Mouse (Mus musculus) hindbrain, embryonic 10.5 days (tissue): Measurements from ENCODE around the gene Fbln5. TPM values are rescaled to one million over a fixed set of nuclear protein-coding genes. Genes with fewer than 3 reads are reported as not detected.

Experiments
- DNase-seq: peaks from one replicate; pipeline ENCODE4 v3.0.0-alpha.2; 2017; ENCODE audit warnings: low spot score
- H3K27ac ChIP-seq: fragments of 300-500 bp; sonication (generic); 2 replicates; pipeline ENCODE4 v1.5.1; 2016; ENCODE audit warnings: mild to moderate bottlenecking, moderate library complexity
- H3K27me3 ChIP-seq: fragments of 300-500 bp; sonication (generic); 2 replicates; pipeline ENCODE4 v1.6.1; 2016; ENCODE audit warnings: mild to moderate bottlenecking; ENCODE audit not compliant: poor library complexity, insufficient read depth, severe bottlenecking
- H3K36me3 ChIP-seq: fragments of 300-500 bp; sonication (generic); 2 replicates; pipeline ENCODE4 v1.6.1; 2016; ENCODE audit warnings: mild to moderate bottlenecking, moderate library complexity
- H3K4me1 ChIP-seq: fragments of 300-500 bp; sonication (generic); replicated peaks from 2 replicates; pipeline ENCODE4 v1.6.1; 2016; ENCODE audit warnings: mild to moderate bottlenecking
- H3K4me3 ChIP-seq: fragments of 300-500 bp; sonication (generic); 2 replicates; pipeline ENCODE4 v1.5.1; 2016; ENCODE audit warnings: mild to moderate bottlenecking, moderate library complexity
- H3K9me3 ChIP-seq: fragments of 300-500 bp; sonication (generic); 2 replicates; pipeline ENCODE4 v1.6.1; 2016; ENCODE audit warnings: mild to moderate bottlenecking, moderate library complexity
- WGBS: fragments of 180-500 bp; shearing (Covaris S2); methylation state at CpG from one replicate; pipeline ENCODE4 v1.1.7; 2016; 5-methylcytosine and 5-hydroxymethylcytosine counted together
- polyA plus RNA-seq: library from polyadenylated mRNA; unstranded; fragments of >200 nt; fragmentation: Nextera tagmentation; extraction: Ambion mirVana; gene quantifications from 2 replicates; pipeline ENCODE4 v1.2.1, GENCODE M21; 2016

Fbln5 gene
- 12.4 and 13.4 TPM in 2 replicates for polyA plus RNA-seq

DNA sequence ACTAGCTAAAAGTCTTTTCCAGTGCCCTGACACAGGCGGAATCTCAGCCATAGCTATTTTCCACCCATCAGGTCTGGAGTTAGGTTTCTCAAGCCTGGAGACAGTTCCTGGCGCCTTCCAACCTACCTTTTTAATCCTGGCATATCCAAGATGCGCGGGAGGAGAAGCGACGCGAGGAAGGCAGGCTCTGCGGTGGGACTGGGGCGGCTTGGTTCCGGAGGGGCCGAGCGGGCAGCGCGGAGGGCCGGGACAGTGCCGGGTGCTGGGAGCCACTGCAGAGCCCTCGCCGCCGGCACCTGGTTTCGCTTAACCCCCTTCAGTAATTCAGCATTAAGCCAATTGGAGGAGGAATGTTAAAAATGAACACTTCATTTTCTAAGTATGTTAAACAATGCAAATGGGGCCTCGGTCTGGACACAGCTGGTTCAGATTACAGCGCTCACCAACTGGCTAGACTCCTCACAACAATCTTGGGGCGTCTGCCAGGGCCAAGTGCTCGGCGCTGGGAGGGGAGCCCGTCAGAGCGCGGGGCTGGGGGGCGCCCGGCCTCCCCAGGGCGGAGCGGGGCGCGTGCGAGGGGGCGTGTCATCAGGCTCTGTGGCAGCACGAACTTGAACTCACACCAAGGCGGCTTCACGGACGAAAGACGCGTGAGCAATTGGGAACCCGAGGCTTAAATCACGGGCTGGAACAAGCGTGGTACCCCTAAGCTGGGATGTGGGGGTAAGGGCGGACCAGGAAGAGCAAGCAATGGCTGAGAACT lies at the start of gene Fbln5:
Fbln5 (minus strand) TSS at position 448 of the 763 bp plus-strand sequence.
- WGBS, result 1% methylated on average over 46 of the region's 46 CpGs
- Histone ChIP-seq H3K27me3 (peaks cover 41% of the 10 kb centered on the region), H3K27ac (peak within 1 kb of the TSS; percentile 78), H3K4me3 (peak within 1 kb of the TSS; percentile 63), H3K4me1 (peaks cover 15% of the 10 kb centered on the region), H3K9me3 (no peaks in the 10 kb centered on the region), H3K36me3 (no peaks in the 10 kb centered on the region)
- DNase-seq, result peak; percentile 60

DNA sequence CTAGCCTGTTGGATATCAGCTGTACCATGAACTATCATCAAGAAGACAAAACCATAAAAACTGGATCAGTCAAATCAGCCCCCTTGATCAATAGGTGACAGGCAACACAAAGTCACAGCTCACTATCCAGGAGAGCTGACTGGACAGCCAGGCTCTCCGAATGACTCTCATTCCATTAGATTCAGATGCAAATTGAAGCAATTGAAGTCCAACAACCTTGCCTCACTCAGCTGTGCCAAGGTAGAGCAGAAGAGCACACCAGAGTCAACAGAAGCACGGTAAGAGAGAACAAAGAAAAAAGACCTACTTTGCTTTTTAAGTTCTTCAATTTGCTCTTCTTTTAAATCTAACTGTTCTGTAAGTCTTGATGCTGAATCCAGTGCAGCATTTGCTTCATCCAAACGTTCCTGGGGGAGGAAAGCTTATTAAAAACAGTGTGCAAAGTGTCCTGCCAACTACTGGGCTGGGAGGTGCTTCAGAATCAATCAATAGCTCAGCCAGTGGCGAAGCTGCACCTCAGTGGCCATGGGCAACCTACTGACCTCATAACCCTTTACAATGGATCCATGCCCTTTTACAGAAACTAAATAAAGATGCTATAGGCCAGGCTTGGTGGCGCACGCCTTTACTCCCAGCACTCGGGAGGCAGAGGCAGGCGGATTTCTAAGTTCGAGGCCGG lies 43.6 kb upstream of the Fbln5 start:
- no peak for DNase-seq
- Histone ChIP-seq H3K4me1 (no peaks in the 10 kb centered on the region), H3K27ac (no peak overlapping the region), H3K9me3 (no peaks in the 10 kb centered on the region), H3K27me3 (no peaks in the 10 kb centered on the region), H3K4me3 (no peak overlapping the region), H3K36me3 (peaks cover 55% of the 10 kb centered on the region)
- 85% methylated on average over 10 of the region's 10 CpGs for WGBS

DNA sequence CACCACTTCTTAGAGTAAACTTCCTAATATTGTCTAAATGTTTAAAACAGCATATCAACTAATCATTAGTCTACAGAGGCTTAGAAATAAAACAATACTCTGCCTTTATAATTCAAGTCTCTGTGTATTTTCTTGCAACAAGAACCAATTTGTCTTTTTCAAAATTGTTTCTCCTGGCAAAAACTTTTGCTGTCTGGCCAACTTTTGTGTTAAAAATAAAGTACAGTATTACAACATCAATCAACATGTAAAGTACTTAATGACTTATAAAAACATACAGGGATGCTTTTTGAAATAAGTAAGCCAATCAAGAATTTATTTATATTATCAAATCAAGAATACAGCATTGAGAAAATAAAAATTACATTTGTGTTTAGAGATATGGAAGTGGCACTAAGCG lies 41.4 kb upstream of the Fbln5 start:
- H3K27me3 ChIP-seq, result no peaks in the 10 kb centered on the region
- H3K4me1 ChIP-seq, result no peaks in the 10 kb centered on the region
- no peak for DNase-seq
- no peak overlapping the region for H3K4me3 ChIP-seq
- H3K27ac ChIP-seq, result no peak overlapping the region
- H3K9me3 ChIP-seq, result no peaks in the 10 kb centered on the region
- peaks cover 39% of the 10 kb centered on the region for H3K36me3 ChIP-seq
- WGBS, result 100% methylated on average over 1 of the region's 1 CpGs

DNA sequence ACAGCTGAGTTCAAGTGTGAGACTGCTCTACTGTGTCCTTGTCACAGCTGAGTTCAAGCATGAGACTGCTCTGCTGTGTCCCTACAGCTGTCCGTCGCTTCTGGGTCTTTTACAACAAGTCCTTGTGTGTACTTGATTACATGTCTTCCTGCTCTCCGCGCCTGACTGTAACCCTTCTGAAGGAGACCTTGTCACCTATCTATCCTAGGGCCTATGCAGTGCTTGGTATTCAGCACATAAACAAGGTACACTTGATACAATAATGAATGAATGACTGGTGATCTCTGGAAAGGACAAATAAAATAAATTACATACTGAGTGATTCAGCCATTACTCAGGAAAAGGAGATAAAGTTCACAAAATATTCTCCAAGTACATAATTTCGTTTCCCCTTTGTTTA lies 39.2 kb upstream of the Fbln5 start:
- WGBS, result 96% methylated on average over 5 of the region's 5 CpGs
- H3K27ac ChIP-seq, result no peak overlapping the region
- H3K9me3 ChIP-seq, result no peaks in the 10 kb centered on the region
- H3K4me3 ChIP-seq, result no peak overlapping the region
- H3K27me3 ChIP-seq, result no peaks in the 10 kb centered on the region
- H3K36me3 ChIP-seq, result peaks cover 38% of the 10 kb centered on the region
- H3K4me1 ChIP-seq, result no peaks in the 10 kb centered on the region
- DNase-seq, result no peak

DNA sequence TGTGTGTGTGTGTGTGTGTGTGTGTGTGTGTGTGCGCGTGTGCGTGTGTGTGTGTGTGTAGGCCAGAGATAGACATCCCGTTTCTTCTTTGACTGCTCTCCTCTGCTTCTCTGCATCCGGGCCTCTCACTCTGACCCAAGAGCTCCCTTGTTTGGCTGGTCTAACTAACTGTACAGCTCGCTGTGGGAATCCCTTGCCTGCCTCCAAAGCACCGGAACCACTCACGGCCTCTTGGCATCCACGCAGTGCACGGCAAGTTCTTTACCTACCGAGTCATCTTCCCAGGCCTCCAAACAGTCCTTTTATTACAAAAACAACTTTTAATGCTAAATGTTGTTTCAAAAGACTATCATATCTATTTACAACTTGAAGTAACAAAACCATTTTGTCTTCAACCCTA lies 35.5 kb upstream of the Fbln5 start:
- Histone ChIP-seq H3K4me3 (no peak overlapping the region), H3K27ac (no peak overlapping the region), H3K27me3 (no peaks in the 10 kb centered on the region), H3K9me3 (no peaks in the 10 kb centered on the region), H3K36me3 (peaks cover 14% of the 10 kb centered on the region), H3K4me1 (no peaks in the 10 kb centered on the region)
- WGBS, result 94% methylated on average over 11 of the region's 11 CpGs
- DNase-seq, result no peak

DNA sequence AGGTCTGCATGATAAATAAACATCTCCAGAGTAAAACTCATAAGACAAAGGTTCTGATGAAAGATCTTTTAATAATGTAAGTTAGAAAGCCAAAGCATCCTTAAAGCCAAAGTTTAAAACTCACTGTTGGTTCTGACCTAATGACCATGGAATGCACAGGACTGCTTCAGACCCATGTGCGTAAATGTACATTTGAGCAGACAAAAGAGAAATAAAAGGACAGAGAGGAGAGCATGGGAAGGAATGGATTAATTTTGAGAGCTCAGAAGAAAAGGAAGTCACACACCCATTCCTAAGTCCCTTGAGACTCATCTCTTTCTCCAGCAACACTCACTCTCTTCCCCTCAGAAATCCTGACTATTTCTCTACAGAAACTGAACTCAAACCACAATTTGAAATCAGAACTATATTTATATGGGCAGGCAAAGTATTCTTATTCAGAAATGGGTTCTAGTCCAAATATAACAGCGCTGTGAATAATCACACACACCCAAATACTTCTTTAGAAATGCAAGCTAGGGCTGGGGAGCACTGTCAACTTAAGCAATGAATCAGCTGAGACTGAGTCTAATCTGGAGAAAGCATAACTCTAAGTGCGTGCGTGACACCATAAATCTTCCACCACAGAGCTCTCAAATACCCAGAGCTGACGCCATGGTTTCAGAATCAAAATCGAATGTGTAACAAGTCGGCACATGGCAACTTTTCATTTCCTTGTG lies 33.1 kb upstream of the Fbln5 start:
- Histone ChIP-seq H3K4me3 (no peak overlapping the region), H3K27me3 (no peaks in the 10 kb centered on the region), H3K36me3 (peaks cover 14% of the 10 kb centered on the region), H3K27ac (no peak overlapping the region), H3K4me1 (no peaks in the 10 kb centered on the region), H3K9me3 (no peaks in the 10 kb centered on the region)
- DNase-seq, result no peak
- 96% methylated on average over 7 of the region's 7 CpGs for WGBS

DNA sequence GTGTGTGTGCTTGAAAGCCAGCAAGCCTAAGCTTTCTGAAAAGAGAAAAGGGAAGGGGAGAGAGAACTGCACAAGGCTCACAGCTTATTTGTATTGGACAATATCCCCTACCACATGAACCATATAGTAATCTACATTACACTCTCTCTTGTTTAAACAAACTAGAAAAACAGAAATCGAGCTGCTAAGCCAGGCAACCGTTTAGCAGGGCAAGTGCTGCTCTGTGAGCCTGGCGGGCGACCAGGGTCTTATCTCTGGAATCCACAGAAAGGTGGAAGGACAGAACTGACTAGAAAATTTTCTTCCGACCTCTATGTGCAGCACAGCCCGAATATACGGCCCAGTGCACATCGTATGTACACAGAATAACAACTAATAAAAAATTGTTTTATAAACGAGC lies 32.5 kb upstream of the Fbln5 start:
- DNase-seq, result no peak
- H3K4me3 ChIP-seq, result no peak overlapping the region
- no peak overlapping the region for H3K27ac ChIP-seq
- H3K27me3 ChIP-seq, result no peaks in the 10 kb centered on the region
- 91% methylated on average over 9 of the region's 9 CpGs for WGBS
- no peaks in the 10 kb centered on the region for H3K4me1 ChIP-seq
- H3K36me3 ChIP-seq, result peaks cover 18% of the 10 kb centered on the region
- H3K9me3 ChIP-seq, result no peaks in the 10 kb centered on the region

DNA sequence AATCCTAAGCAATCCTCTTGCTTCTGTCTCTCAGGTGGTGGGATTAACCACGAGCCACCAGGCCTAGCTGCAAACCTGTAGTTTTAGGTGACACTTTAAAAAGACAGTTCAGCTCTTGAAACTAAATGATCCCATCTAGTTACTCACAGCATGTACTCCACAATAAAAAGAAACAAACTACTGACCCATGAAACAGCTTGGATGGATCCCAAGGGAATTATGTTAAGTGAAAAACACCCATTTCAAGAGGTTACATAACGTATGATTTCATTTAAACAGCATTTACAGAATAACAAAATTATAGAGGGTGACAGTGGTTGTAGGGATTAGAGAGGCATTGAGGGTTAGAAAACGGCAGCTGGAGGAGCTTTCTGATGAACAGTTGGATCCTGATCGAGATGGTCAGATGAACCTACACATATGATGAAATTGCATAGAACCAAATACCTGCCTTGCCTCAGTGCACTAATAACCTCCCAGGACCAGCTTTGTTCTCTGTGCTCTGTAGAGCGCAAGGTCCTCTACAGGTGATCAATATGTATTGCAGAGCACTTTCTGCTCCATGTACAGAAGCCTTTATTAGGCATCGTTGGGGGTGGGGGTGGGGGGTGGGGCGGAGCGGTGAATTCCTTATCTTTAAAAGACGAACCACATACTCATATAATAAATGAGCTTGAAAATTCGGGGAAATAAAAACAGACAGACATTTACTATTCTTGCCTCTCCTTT lies 17.9 kb upstream of the Fbln5 start:
- Histone ChIP-seq H3K9me3 (no peaks in the 10 kb centered on the region), H3K4me1 (no peaks in the 10 kb centered on the region), H3K27ac (no peak overlapping the region), H3K36me3 (peaks cover 50% of the 10 kb centered on the region), H3K4me3 (no peak overlapping the region), H3K27me3 (no peaks in the 10 kb centered on the region)
- no peak for DNase-seq
- 93% methylated on average over 10 of the region's 10 CpGs for whole genome bisulfite sequencing

DNA sequence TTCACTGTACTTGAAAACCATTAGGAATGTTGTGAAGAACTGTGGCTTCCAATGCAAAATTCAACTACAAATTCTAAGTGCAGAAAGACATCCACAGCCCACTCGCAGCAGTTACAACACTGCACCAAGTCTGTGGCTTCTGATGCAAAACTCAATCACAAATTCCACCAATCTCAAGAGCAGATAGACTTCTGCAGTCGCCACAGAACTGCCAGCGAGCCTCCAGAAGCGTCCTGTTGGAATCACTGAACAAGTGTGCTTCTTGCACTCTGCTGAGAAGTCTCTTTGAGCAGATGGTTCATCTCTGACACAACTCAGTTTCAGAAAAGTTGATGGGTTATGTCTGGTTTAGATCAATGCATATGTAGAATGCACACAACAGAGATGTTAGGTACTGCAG lies 15.9 kb upstream of the Fbln5 start:
- H3K27ac ChIP-seq, result no peak overlapping the region
- H3K9me3 ChIP-seq, result no peaks in the 10 kb centered on the region
- peaks cover 50% of the 10 kb centered on the region for H3K36me3 ChIP-seq
- WGBS, result 96% methylated on average over 4 of the region's 4 CpGs
- no peaks in the 10 kb centered on the region; the same call in 1 of the 2 replicates for H3K4me1 ChIP-seq
- DNase-seq, result no peak
- H3K27me3 ChIP-seq, result no peaks in the 10 kb centered on the region
- H3K4me3 ChIP-seq, result no peak overlapping the region

DNA sequence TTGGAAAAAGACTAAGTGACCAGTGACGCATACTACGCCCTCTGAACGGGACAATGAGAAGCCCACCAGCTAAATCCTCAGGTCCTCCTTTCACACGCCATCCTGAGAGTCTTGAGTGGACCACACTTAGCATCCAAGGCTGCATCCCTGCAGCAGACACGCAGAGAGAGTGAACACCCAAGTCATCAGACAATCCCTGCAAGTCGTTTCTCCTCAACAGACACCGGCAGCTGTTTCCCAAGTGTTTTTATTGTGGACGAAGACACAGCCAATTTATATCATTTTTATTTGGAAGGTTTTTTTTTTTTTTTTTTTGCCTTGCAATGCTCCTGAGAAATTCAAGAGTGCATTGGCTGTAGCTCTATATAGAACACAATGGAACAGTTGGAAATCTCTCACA lies 14.9 kb upstream of the Fbln5 start:
- WGBS, result 91% methylated on average over 8 of the region's 8 CpGs
- peaks cover 44% of the 10 kb centered on the region for H3K36me3 ChIP-seq
- DNase-seq, result no peak
- no peaks in the 10 kb centered on the region for H3K9me3 ChIP-seq
- H3K4me1 ChIP-seq, result no peaks in the 10 kb centered on the region; the same call in 1 of the 2 replicates
- no peak overlapping the region for H3K4me3 ChIP-seq
- H3K27me3 ChIP-seq, result no peaks in the 10 kb centered on the region
- no peak overlapping the region for H3K27ac ChIP-seq

DNA sequence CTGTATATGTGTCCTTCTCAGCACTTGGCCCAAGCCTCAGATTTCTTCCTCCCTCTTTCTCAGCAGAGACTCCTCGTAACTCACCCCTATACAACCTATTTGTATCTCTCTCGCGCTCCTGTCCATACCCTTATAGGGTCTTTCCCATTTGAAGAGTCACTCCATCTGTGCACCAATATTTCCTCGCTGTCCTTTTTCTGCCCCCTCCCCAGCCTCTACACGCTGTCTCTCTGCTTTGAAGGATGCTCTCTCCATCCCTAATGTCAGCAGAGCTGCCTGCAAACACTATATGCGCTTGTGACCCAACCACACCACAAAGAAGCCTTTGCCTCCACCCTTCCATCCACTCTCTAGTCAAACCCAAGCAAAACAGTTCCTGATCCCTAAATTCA lies 14.3 kb upstream of the Fbln5 start:
- Histone ChIP-seq H3K27me3 (no peaks in the 10 kb centered on the region), H3K27ac (no peak overlapping the region), H3K9me3 (no peaks in the 10 kb centered on the region), H3K4me1 (no peaks in the 10 kb centered on the region; the same call in 1 of the 2 replicates), H3K36me3 (peaks cover 37% of the 10 kb centered on the region), H3K4me3 (no peak overlapping the region)
- 95% methylated on average over 6 of the region's 6 CpGs for WGBS
- DNase-seq, result no peak

DNA sequence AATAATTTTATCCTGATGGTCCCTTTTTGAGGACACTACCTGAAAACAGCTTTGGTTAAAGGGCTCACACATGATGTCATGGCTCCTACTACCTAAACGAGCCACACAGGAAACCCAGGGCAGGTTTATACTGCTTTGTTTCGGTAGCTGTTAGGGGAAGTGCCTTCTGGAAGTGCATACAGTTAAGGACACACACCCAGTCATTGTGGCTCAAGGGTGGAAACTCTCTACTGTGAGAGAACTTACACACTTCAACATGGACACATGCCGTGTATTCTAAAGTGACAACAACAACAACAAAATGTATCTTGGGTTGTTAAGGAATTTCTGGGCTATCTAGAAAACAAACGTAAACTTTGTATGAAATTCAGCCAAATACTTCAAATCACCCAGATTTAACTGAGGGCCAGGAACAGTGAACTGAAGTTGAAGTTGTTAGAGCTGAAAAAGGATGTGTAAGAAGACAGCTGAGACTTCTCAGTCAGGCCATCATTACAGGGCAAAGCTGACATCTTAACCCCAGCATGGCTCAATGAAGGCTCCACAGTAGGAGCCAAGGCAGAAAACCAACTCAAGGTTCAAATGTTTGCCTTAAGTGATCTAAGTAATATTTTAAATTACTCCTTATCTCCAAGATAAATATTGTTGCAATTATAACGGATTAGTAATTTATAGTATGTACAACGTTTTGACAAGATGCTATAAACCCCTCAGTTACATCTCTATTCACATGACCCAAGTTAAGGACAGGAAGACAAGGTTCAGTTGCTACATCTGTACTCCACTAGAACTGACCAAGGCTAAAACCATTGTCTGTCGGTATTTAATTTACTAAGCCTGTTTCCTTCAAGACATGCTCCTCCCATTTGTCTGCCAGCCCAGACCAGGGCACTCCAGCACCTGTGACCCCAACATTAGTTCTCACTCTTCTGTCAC lies 13.6 kb upstream of the Fbln5 start:
- H3K4me1 ChIP-seq, result no peaks in the 10 kb centered on the region; the same call in 1 of the 2 replicates
- 88% methylated on average over 7 of the region's 7 CpGs for WGBS
- no peaks in the 10 kb centered on the region for H3K9me3 ChIP-seq
- no peak for DNase-seq
- H3K27ac ChIP-seq, result no peak overlapping the region
- H3K36me3 ChIP-seq, result peaks cover 31% of the 10 kb centered on the region
- no peak overlapping the region for H3K4me3 ChIP-seq
- no peaks in the 10 kb centered on the region for H3K27me3 ChIP-seq
